Mouse (Mus musculus): ENCODE results near the gene Lrrc4b. TPM values are rescaled to one million over a fixed set of nuclear protein-coding genes. Genes with fewer than 3 reads are reported as not detected.

Lrrc4b gene
- polyA plus RNA-seq, 1 experiment from 2014 or later = not detected

- no peak for DNase-seq (ENCODE audit: low spot score)
These were observed 34.9 kb downstream of the Lrrc4b start for GRCm38 (mm10) chr7:44463556-44464225.

- no peak for DNase-seq (ENCODE audit: low spot score)
These were observed 35.7 kb downstream of the Lrrc4b start for GRCm38 (mm10) chr7:44464511-44464910.

- no peak for DNase-seq (ENCODE audit: low spot score)
These were observed 36.3 kb downstream of the Lrrc4b start, which contains the start of gene Aspdh for GRCm38 (mm10) chr7:44465111-44465510. Gene Aspdh (plus strand): TSS chr7:44465391.

- DNase-seq (ENCODE audit: low spot score) = no peak
These were observed 37.4 kb downstream of the Lrrc4b start for GRCm38 (mm10) chr7:44466006-44466887.

DNA sequence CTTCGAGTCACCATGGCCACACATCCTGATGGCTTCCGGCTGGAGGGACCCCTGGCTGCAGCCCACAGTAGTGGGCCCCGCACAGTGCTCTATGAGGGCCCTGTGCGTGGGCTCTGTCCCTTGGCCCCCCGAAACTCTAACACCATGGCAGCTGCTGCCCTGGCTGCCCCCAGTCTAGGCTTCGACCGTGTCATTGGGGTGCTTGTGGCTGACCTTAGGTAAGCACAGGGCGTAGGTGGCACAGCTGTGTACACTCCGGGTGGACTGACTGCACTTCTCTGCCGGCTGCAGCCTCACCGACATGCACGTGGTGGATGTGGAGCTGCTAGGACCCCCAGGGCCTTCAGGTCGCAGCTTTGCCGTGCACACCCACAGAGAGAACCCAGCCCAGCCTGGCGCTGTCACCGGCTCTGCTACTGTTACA, 38.1 kb downstream of the Lrrc4b start:
- no peak for DNase-seq (ENCODE audit: low spot score)

- peak; percentile 95 for DNase-seq (ENCODE audit: low spot score)
These were observed 39.1 kb downstream of the Lrrc4b start, which contains the start of gene Josd2 for GRCm38 (mm10) chr7:44467811-44468411. Gene Josd2 (plus strand): TSS chr7:44467980.

GRCm38 (mm10) chr7:44468644-44469285, 39.9 kb downstream of the Lrrc4b start:
- DNase-seq (ENCODE audit: low spot score) = no peak

- DNase-seq (ENCODE audit: low spot score) = no peak
These were observed 41.2 kb downstream of the Lrrc4b start for GRCm38 (mm10) chr7:44469677-44470675.

- DNase-seq (ENCODE audit: low spot score) = no peak
These were observed 42.1 kb downstream of the Lrrc4b start for GRCm38 (mm10) chr7:44470696-44471612.

GRCm38 (mm10) chr7:44471880-44472557, 43.2 kb downstream of the Lrrc4b start:
- no peak for DNase-seq (ENCODE audit: low spot score)

GRCm38 (mm10) chr7:44472558-44472885, 43.7 kb downstream of the Lrrc4b start:
- no peak for DNase-seq (ENCODE audit: low spot score)

DNA sequence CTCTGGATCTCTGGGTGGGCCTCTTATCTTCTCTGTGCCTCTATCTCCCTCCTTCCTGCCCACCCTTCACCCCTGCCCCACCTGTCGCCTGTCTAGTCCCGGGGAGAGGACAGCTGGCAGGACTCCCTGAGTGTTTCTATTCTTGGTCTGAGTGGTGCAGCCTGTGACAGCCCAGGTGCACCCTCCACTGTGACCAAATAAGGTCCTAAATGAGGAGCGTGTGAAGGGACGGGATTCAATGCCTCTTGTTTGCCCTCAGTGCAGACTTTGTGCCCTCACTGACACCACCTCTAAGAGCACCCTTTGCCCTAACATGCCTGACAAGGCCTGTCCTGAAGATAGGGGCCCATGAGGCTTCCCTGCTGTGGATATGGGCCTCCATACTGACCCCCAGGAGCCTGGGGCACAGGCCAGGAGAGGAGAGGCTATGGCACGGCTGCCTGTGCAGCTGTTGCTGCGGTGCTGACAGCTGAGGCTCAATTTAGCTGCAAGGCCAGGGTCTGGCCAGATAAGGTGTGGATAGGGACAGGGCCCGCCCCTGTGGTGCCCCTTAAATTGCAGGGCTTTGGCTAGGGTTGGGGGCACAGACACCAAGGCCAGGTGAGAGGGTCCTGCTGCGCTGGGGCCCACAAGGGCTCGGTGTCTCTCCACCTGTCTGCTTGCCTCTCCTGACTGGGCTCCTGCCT, 44.3 kb downstream of the Lrrc4b start:
- DNase-seq (ENCODE audit: low spot score) = no peak

DNA sequence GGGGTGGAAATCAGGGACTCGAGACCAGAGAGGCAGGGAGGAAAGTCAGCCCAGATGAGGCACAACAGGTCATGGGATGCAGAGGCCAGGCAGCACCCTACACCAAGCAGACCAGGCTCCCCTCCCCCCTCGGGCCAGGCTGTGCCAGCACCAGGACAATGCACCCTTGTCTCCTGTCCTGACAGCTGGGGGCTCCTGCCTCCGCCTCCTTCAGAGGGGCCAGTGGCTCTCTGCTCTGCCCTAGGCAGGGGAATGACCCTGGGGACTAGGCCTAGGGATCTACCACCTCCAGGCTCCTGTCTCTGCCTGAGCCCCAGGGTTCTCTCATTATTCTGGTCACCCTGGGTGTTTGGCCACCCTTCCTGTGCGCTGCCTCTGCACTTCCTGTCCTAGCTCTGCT, 45.6 kb downstream of the Lrrc4b start:
- DNase-seq (ENCODE audit: low spot score) = no peak

GRCm38 (mm10) chr7:44475046-44475614, 46.3 kb downstream of the Lrrc4b start:
- DNase-seq (ENCODE audit: low spot score) = no peak

GRCm38 (mm10) chr7:44482836-44483435, 54.1 kb downstream of the Lrrc4b start:
- no peak for DNase-seq (ENCODE audit: low spot score)

DNA sequence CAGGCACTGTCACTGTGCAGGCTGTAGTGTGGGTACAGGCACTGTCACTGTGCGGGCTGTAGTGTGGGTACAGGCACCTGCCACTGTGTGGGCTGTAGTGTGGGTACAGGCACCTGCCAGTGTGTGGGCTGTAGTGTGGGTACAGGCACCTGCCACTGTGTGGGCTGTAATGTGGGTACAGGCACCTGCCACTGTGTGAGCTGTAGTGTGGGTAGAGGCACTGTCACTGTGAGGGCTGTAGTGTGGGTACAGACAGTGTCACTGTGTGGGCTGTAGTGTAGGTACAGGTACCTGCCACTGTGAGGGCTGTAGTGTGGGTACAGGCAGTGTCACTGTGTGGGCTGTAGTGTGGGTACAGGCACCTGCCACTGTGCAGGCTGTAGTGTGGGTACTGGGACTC, 55.3 kb downstream of the Lrrc4b start:
- no peak for DNase-seq (ENCODE audit: low spot score)

DNA sequence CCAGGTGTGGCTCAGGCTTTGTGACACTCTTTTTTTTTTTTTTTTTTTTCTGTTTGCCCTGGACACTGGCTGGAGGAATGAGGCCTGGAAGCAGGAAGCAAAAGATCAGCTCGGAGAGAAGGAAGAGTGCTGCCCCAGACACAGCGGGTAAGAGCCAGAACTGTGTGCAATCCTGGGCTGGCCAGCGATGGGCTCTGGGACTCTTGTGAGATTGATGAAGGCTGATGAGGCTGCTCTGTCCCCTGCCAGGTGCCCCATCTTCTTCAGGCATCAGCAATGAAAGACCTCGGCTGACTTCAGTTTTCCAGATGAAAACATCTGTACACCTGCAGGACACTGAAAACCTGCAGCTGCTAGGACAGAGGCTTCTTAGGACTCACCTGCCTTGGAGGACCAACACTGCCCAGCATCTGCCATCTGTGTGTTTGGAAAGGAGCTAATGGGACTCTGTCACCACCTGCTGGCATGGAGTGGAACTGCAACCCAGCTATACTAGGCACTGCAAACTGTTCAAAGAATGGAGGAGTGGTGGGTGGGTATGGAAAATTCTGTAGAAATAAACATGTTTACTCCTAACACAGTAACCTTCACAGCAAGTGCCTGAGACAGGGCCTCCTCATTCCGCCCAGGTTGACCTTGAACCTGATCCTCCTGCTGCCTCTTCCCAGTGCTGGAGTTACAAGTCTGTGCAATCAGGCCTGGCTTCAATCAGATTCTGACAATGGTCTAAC, 56.2 kb downstream of the Lrrc4b start:
- DNase-seq (ENCODE audit: low spot score) = peak; percentile 79
